Mouse (Mus musculus) cerebellum, postnatal 4 days (tissue): ENCODE measurements around the gene Rpl39.
A peak's percentile ranks its signal among the peaks of the same experiment; 100 is the strongest.

ENCODE experiments used
- DNase-seq, 2 experiments: peaks; one replicate each; pipeline ENCODE4 v3.0.0; 2022; ENCODE audit warnings: low spot score in 2 of 2, mixed read lengths in 1 of 2

Gene Rpl39

DNA sequence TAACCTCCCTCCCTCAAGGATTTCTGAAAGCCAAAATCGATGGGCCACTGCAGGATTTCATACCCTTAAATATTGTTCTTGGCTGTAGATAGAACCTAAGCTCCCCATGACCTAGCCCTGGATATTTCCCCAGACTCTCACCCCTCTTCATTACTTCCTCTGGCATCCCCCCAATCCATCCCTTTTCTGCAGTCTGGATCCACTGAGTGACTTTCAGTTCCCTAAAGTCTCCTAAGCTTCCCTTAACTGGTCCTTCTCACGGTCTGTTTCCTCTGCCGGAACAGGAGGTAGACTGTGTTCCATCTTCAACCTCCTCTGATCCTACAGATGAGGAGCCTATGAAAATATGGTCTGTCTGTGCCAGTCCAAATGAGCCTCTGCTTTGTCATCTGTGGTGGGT lies 17.9 kb downstream of the Rpl39 start:
- no peak for DNase-seq

DNA sequence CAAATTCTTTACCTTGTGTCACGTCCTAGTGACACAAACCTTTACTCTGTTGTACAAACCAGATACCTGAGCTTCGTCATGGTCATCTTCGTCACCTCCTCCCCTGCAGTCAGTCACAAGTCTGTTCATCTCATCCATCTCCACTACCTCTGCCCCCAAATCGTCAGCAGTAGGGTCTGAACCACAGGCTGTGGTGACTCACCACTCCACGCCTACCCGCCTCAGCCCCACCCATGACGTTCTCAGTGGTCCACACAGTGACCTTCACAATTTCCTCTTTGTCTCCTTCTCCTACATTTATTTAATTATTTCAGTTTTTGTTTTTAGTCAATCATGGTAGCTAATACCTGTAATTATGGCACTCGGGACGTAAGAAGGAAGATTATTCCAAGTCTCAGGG lies 21.3 kb downstream of the Rpl39 start:
- DNase-seq: no peak

DNA sequence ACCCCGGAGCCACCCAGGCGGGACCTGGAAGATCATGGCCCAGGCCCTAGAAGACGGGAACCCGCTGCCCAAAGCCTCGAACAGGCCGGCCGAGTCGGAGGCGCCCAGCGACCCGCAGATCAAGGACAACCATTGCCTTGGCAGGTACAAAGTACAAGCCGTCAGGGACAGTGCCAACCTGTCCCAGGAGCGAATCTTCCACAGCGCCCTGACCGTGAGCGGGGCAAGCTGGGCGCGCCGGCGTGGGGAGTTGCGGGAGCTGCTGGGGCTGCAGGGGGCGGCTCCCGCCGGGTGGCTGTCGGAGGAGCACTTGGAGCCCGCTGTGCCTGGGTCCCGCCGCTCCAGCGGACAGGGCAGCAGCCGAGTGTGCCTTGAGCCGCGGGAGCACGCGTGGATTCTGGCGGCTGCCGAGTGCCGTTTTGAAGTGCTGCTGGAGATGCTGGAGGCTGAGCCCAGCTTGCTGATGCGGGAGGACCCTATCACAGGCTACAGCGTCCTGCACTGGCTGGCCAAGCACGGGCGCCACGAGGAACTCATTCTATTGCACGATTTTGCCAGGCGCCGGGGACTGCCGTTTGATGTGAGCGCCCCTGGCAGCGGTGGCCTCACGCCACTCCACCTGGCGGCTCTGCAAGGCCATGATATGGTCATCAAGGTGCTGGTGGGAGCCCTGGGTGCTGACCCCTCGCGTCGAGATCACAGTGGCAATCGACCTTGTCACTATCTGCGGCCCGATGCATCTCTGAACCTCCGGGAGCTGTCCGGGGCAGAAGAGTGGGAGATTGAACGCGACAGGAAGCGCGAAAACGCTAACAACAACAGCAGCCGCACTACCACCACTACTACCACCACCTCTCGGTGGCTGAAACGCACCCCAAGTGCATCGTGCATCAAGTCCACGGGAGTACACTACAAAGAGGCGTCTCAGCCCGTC lies 36.0 kb downstream of the Rpl39 start:
- no peak for DNase-seq

DNA sequence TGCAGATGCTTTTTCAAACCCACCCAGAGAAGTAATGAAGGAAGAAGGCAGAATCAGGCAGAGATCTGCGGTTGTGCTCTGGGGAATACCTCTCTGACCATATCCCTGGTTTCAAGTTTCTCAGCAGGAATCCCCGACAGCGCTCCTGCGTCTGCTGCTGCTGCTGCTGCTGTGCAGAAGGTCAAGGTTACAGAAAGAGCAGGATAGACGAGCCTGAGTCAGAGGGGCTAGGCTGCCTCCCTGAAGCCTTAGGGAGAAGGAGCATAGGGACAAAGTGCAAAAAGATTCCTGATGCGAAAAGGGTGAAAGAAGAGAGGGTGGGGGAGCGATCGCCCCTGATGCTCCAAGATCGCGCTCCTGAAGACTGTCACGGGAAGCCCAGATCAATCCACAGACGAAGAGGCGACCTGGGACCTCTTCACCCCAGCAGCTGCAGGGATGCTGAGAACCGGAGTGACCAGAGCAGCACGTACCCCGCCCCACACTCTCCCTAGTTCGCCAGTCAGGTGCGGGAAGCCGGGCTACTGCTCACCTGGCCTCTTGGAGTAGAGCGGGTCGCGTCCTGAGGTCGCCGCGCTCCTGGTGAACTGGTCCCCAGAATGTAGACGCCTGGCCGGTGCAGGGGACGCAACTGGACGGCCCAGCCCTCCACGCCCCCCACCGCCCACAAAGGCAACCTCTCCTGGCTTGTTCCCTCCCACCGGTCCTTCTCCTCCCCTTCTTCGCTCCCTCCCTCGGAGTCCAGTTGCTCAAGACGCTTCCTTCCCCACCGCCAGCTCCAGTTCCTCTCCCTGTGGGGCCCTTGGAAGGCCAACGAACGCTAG lies 36.9 kb downstream of the Rpl39 start, which contains the start of gene Sowahd:
Gene Sowahd (plus strand): TSS at position 780 of the 824 bp plus-strand sequence.
- DNase-seq: no peak

DNA sequence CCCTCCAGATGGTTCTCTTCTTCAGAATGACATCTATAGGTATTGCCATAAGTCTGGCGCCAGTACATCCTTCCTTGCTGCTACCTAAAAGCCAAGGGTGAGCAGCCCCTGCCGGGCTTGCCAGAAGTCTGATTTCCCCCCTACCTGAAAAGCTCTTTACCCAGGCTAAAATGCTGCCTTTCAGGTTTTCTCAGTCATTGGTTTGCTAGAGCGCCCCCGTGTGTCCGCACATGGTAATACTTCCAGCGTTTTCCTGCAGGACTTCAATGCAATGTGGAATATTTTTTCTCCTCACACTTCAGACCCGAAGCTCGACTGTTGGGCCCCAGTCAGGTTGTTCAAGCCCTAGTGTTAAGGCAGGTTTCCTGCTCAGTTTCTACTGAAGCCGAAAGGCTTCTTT lies 42.5 kb downstream of the Rpl39 start:
- DNase-seq: peak; percentile 42 to 69
